Mouse (Mus musculus) intestine, postnatal 0 days (tissue): ENCODE data around the gene Adamtsl3. TPM values are rescaled to one million over a fixed set of nuclear protein-coding genes. Genes with fewer than 3 reads are reported as not detected.

Experiments
- ATAC-seq: fragments of 200-750 bp; cut with Nextera tagmentation; 2 replicates; pipeline ENCODE4 v1.8.0; 2017; ENCODE audit warnings: mild to moderate bottlenecking, moderate TSS enrichment, moderate library complexity
- H3K27ac ChIP-seq: fragments of 300-500 bp; sonication (generic); 2 replicates; pipeline ENCODE4 v1.5.1; 2014; ENCODE audit warnings: mild to moderate bottlenecking, low read depth, low read length, moderate library complexity
- H3K27me3 ChIP-seq: fragments of 300-500 bp; sonication (generic); replicated peaks from 2 replicates; pipeline ENCODE4 v1.6.1; 2014; ENCODE audit warnings: low read length, mixed read lengths; ENCODE audit not compliant: control insufficient read depth, insufficient read depth
- H3K36me3 ChIP-seq: fragments of 300-500 bp; sonication (generic); 2 replicates; pipeline ENCODE4 v1.6.1; 2014; ENCODE audit warnings: mild to moderate bottlenecking, moderate library complexity; ENCODE audit not compliant: control insufficient read depth, insufficient read depth
- H3K4me1 ChIP-seq: fragments of 300-500 bp; sonication (generic); replicated peaks from 2 replicates; pipeline ENCODE4 v1.6.1; 2014; ENCODE audit warnings: antibody characterized with exemption, low read length, mixed read lengths; ENCODE audit not compliant: control insufficient read depth, insufficient read depth
- H3K4me2 ChIP-seq: fragments of 300-500 bp; sonication (generic); replicated peaks from 2 replicates; pipeline ENCODE4 v1.6.1; 2014; ENCODE audit warnings: low read depth, mild to moderate bottlenecking, moderate library complexity
- H3K4me3 ChIP-seq: fragments of 300-500 bp; sonication (generic); 2 replicates; pipeline ENCODE4 v1.5.1; 2014; ENCODE audit warnings: low read depth, low read length
- H3K9ac ChIP-seq: fragments of 300-500 bp; sonication (generic); 2 replicates; pipeline ENCODE4 v1.6.1; 2014; ENCODE audit warnings: mild to moderate bottlenecking, low read depth, low read length
- H3K9me3 ChIP-seq: fragments of 300-500 bp; sonication (generic); 2 replicates; pipeline ENCODE4 v1.6.1; 2016; ENCODE audit warnings: mixed run types; ENCODE audit not compliant: control insufficient read depth
- CTCF ChIP-seq: sonication (generic); IDR thresholded peaks from 2 replicates; pipeline ENCODE4 v1.5.1; 2016; ENCODE audit warnings: low read depth, mild to moderate bottlenecking, control low read depth, antibody characterized with exemption, moderate library complexity
- WGBS: fragments of 180-500 bp; shearing (Covaris S2); extraction: QIAGEN DNeasy Blood & Tissue Kit; methylation state at CpG from one replicate; pipeline ENCODE4 v1.1.7; 2014; 5-methylcytosine and 5-hydroxymethylcytosine counted together
- polyA plus RNA-seq: library from polyadenylated mRNA; unstranded; fragments of >200 nt; fragmentation: Nextera tagmentation; extraction: Ambion mirVana; gene quantifications from 2 replicates; pipeline ENCODE4 v1.2.1, GENCODE M21; 2015

Adamtsl3 gene
- polyA plus RNA-seq, 1 experiment from 2014 or later: 0.96 TPM

DNA sequence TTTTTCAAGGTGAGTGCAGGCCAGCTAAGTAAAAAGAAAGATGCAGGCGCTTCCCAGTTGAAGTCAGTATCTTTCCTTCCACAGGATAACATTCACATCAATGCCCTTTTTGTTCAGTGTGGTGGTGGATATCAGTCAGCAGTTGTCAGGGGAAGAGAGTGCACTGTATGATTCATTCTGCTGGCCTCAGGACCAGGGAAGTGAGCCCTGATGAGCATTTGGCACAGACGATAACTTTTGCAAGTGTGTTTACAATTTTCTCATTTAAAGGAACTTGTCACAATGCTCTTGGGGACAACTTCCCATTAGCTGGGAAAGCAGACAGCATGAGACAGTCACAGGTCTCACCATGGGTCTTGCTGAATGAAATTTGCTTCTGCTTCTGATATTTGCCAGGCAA, 122.9 kb downstream of the Adamtsl3 start:
- H3K9me3 ChIP-seq: no peaks in the 10 kb centered on the region
- no peak for ATAC-seq
- H3K4me2 ChIP-seq: no peak overlapping the region
- H3K27me3 ChIP-seq: no peaks in the 10 kb centered on the region
- WGBS: 51% methylated on average over 2 of the region's 2 CpGs
- no peak for TF ChIP-seq CTCF
- no peaks in the 10 kb centered on the region for H3K36me3 ChIP-seq
- no peak overlapping the region for H3K9ac ChIP-seq
- H3K4me1 ChIP-seq: no peaks in the 10 kb centered on the region
- no peak overlapping the region for H3K27ac ChIP-seq
- H3K4me3 ChIP-seq: no peak overlapping the region

DNA sequence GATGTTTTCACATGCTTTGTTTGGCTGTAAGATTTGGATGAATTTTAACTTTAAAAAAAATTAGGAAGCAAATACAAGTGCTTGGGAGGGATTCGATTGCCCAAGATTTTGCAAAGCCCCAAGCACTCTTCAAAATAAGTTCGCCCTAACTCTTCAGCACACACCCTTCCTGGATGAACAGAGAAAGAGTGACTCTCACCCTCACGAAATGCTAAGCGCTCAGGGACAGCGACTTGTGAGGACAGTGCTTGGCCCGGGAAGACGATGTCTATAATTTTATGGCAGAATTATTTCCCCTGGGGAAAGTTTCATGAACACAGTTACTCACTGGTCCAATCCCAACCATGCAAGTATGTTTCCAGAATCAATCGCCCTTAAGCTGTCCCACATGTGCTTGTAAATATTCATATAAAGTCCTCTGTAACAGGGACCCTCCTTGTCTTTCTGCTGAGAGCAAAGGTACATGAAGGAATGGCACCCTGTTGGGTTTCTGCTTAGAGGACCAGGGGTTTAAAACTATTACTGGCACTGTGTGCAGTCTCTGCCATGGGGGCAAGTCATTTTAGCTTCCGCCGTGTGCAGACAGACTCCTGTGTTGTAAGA, 127.5 kb downstream of the Adamtsl3 start:
- Histone ChIP-seq H3K9me3 (no peaks in the 10 kb centered on the region), H3K27ac (no peak overlapping the region), H3K4me3 (no peak overlapping the region), H3K9ac (no peak overlapping the region), H3K36me3 (no peaks in the 10 kb centered on the region), H3K4me2 (no peak overlapping the region), H3K4me1 (no peaks in the 10 kb centered on the region), H3K27me3 (no peaks in the 10 kb centered on the region)
- 87% methylated on average over 10 of the region's 10 CpGs for WGBS
- no peak for TF ChIP-seq CTCF
- ATAC-seq: no peak

DNA sequence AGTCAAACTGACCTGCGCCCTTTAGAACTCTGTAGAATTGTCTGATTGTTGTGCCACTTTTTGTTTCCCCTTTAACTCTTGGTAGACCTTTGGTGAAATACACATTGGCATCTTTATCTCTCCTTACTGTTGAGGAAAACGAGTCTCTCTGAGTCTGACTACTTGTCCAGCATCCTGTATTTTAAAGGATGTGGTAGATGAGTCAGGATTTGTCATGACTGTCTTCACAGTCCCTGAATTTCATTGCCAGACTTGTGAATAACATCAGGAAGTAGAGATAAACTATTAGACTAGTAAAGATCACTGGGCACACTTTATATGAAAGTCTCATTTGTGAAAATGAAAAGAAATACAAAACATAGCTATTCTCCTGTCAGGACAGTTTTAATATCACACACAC, 128.9 kb downstream of the Adamtsl3 start:
- H3K4me3 ChIP-seq: no peak overlapping the region
- no peaks in the 10 kb centered on the region for H3K4me1 ChIP-seq
- H3K27ac ChIP-seq: no peak overlapping the region
- no peaks in the 10 kb centered on the region for H3K36me3 ChIP-seq
- no peak for ATAC-seq
- H3K9me3 ChIP-seq: no peaks in the 10 kb centered on the region
- 75% methylated on average over 2 of the region's 2 CpGs for WGBS
- no peaks in the 10 kb centered on the region for H3K27me3 ChIP-seq
- no peak overlapping the region for H3K4me2 ChIP-seq
- H3K9ac ChIP-seq: no peak overlapping the region
- no peak for TF ChIP-seq CTCF

DNA sequence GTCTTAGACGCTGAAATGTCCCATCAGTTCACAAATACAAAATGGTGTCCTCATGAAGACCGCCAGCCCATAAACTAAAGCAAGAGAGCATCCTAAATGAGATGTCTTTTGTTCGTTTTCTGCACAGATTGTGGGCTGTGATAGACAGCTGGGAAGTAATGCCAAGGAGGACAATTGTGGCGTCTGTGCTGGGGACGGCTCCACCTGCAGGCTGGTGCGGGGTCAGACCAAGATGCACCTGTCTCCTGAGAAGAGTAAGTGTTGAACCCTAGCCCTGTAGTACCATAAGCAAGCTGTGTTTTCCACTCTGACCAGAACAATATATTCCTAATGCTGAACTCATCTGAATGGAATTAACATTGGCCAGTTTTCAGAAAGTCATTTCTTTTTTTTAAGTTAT, 129.9 kb downstream of the Adamtsl3 start:
- ATAC-seq: no peak
- Histone ChIP-seq H3K4me2 (no peak overlapping the region), H3K27ac (no peak overlapping the region), H3K36me3 (no peaks in the 10 kb centered on the region), H3K9ac (no peak overlapping the region), H3K27me3 (no peaks in the 10 kb centered on the region), H3K9me3 (no peaks in the 10 kb centered on the region), H3K4me1 (no peaks in the 10 kb centered on the region), H3K4me3 (no peak overlapping the region)
- peak; percentile 15; the same call in 1 of the 2 replicates for TF ChIP-seq CTCF
- WGBS: 61% methylated on average over 6 of the region's 6 CpGs

DNA sequence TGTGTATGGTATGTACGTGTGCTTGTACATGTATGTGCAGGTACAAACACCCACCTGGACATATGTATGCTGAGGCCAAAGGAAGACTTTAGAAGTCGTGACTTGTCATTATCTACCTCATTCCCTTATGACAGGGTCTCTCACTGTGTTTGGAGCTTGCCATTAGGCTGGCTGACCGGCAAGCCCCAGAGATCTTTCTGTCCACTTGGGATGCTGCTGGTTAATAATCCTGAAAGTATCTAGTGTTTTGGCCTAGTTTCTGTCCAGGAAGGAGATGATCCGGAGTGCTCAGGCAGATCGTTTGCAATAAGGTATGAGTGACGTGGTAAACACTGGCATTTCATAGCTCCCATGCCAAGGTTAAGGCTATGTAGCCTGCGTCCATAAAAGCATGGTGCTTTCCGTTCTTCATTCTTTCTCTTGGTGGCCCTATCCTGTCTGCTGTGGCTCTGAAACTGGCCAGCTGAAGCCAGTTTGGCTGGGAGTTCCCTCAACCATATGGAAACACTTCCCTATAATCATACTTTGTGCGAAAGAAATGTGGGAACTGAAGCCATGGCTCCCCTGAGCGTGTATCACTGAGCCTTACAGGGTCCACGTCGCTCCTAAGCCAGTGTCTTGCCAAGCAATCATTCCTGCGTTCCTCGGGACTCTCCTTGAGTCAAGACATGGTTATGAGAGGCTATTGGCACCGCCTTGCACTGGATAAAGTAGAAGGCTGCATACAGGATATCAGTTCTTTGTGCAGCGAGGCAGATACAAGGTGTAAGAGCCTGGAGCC, 141.1 kb downstream of the Adamtsl3 start:
- Histone ChIP-seq H3K9ac (no peak overlapping the region), H3K27ac (no peak overlapping the region), H3K36me3 (no peaks in the 10 kb centered on the region), H3K4me2 (no peak overlapping the region), H3K4me3 (no peak overlapping the region), H3K9me3 (no peaks in the 10 kb centered on the region), H3K27me3 (no peaks in the 10 kb centered on the region), H3K4me1 (no peaks in the 10 kb centered on the region)
- no peak for TF ChIP-seq CTCF
- WGBS: 81% methylated on average over 16 of the region's 16 CpGs
- no peak for ATAC-seq

DNA sequence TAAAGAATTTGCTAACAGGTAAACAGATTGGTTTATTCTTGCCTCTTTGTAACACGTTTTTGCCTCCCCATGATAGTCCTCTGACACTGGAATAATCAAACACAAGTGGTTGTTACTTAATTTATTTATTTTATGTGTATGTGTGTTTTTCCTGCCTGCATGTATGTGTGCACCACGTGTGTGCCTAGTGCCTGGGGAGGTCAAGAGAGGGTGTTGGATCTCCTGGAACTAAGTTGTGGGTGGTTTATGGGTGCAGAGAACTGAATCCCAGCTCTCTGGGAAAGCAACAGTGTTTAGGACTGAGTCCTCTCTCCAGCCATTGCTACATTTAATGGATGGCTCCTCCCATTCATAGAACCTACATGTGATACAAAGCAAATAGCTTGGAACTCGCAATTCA, 143.0 kb downstream of the Adamtsl3 start:
- no peak for TF ChIP-seq CTCF
- no peak for ATAC-seq
- no peaks in the 10 kb centered on the region for H3K27me3 ChIP-seq
- no peaks in the 10 kb centered on the region for H3K9me3 ChIP-seq
- no peak overlapping the region for H3K4me3 ChIP-seq
- H3K4me1 ChIP-seq: no peaks in the 10 kb centered on the region
- H3K9ac ChIP-seq: no peak overlapping the region
- no peak overlapping the region for H3K27ac ChIP-seq
- WGBS: 73% methylated on average over 3 of the region's 3 CpGs
- H3K36me3 ChIP-seq: no peaks in the 10 kb centered on the region
- no peak overlapping the region for H3K4me2 ChIP-seq
